Mouse (Mus musculus) adrenal gland, postnatal 4 days (tissue): ENCODE data around the gene Gm9732. TPM values are rescaled to one million over a fixed set of nuclear protein-coding genes. Genes with fewer than 3 reads are reported as not detected.
"Not testable (repeated sequence)": the region's sequence is repeated elsewhere in the genome, so short reads cannot be mapped to it uniquely, and the experiment has no call there.

Experiments used
- DNase-seq, 2 experiments: peaks; one replicate each; pipeline ENCODE4 v3.0.0; 2021 to 2022; ENCODE audit warnings: low spot score in 2 of 2, mixed read lengths in 2 of 2
- long read RNA-seq, 2 experiments: library from polyadenylated mRNA; stranded (forward); transcript quantifications; one replicate each; pipeline ENCODE4 v2.0.0; 2021
- total RNA-seq, 2 experiments: library from RNA; stranded (reverse); gene quantifications; 2 replicates each; pipeline ENCODE4 v1.2.3; 2021

Gene Gm9732
- total RNA-seq = not detected
- long read RNA-seq, experiment 1 = 0 reads
- long read RNA-seq, experiment 2 = 0 reads

GRCm38 (mm10) chr14:43274986-43275511 is at the start of gene Gm9732:
Gm9732 (plus strand) TSS chr14:43275036.
- peak; percentile 21 to 52 for DNase-seq

GRCm38 (mm10) chr14:43235204-43235603 is 39.6 kb upstream of the Gm9732 start, which contains the start of gene Gm8122:
Gm8122 (minus strand) TSS chr14:43235304.
- not testable (repeated sequence) for DNase-seq

- not testable (repeated sequence) for DNase-seq
Observed at GRCm38 (mm10) chr14:43237769-43238168, 37.1 kb upstream of the Gm9732 start.

- DNase-seq = peak in 1 of 2 experiments; percentile 24
Observed at GRCm38 (mm10) chr14:43249611-43250170, 25.1 kb upstream of the Gm9732 start.

GRCm38 (mm10) chr14:43250549-43251253 is 24.1 kb upstream of the Gm9732 start:
- not testable (repeated sequence) for DNase-seq

- DNase-seq = not testable (repeated sequence)
Observed at GRCm38 (mm10) chr14:43256511-43256910, 18.3 kb upstream of the Gm9732 start.

- not testable (repeated sequence) for DNase-seq
Observed at GRCm38 (mm10) chr14:43258349-43258748, 16.5 kb upstream of the Gm9732 start, which contains the start of gene Gm8126. Gm8126 (plus strand) TSS chr14:43258649.

GRCm38 (mm10) chr14:43263421-43263820 is 11.4 kb upstream of the Gm9732 start:
- not testable (repeated sequence) for DNase-seq

- DNase-seq = not testable (repeated sequence)
Observed at GRCm38 (mm10) chr14:43268521-43269084, 6.2 kb upstream of the Gm9732 start.

GRCm38 (mm10) chr14:43269211-43269610 is 5.6 kb upstream of the Gm9732 start:
- DNase-seq = not testable (repeated sequence)

GRCm38 (mm10) chr14:43273161-43273560 is 1.7 kb upstream of the Gm9732 start:
- DNase-seq = not testable (repeated sequence)

- DNase-seq = not testable (repeated sequence)
Observed at GRCm38 (mm10) chr14:43275752-43276151, 916 bp downstream of the Gm9732 start.

- peak in 1 of 2 experiments; percentile 9 for DNase-seq
Observed at GRCm38 (mm10) chr14:43277468-43277867, 2.6 kb downstream of the Gm9732 start.

GRCm38 (mm10) chr14:43278146-43278545 is 3.3 kb downstream of the Gm9732 start:
- peak in 1 of 2 experiments; percentile 28 for DNase-seq

- peak; percentile 13 to 26 for DNase-seq
Observed at GRCm38 (mm10) chr14:43278681-43279080, 3.8 kb downstream of the Gm9732 start.

- not testable (repeated sequence) for DNase-seq
Observed at GRCm38 (mm10) chr14:43293503-43293902, 18.7 kb downstream of the Gm9732 start, which contains the start of gene Gm8127. Gm8127 (minus strand) TSS chr14:43293832.

- not testable (repeated sequence) for DNase-seq
Observed at GRCm38 (mm10) chr14:43319516-43319915, 44.7 kb downstream of the Gm9732 start.

- not testable (repeated sequence) for DNase-seq
Observed at GRCm38 (mm10) chr14:43328603-43329002, 53.8 kb downstream of the Gm9732 start.

- not testable (repeated sequence) for DNase-seq
Observed at GRCm38 (mm10) chr14:43331362-43331880, 56.6 kb downstream of the Gm9732 start.

- DNase-seq = not testable (repeated sequence)
Observed at GRCm38 (mm10) chr14:43337646-43338045, 62.8 kb downstream of the Gm9732 start.

GRCm38 (mm10) chr14:43347711-43348110 is 72.9 kb downstream of the Gm9732 start, which contains the start of gene 1700001F09Rik:
1700001F09Rik (minus strand) TSS chr14:43347811.
- DNase-seq = not testable (repeated sequence)
